Mouse (Mus musculus) C2C12 (cell line): ENCODE measurements around the gene Gigyf1.

ENCODE experiments used
- CTCF ChIP-seq: IDR thresholded peaks from one replicate; pipeline ENCODE4 v1.5.1; 2011; ENCODE audit not compliant: control insufficient read depth, insufficient read depth, insufficient read length
- MAX ChIP-seq: IDR thresholded peaks from one replicate; pipeline ENCODE4 v1.6.1; 2011; ENCODE audit warnings: mild to moderate bottlenecking, control low read depth
- MYOG ChIP-seq: IDR thresholded peaks from one replicate; pipeline ENCODE4 v1.6.1; 2011; ENCODE audit not compliant: control insufficient read depth, insufficient read length; ENCODE audit errors: extremely low read depth
- USF1 ChIP-seq: IDR thresholded peaks from one replicate; pipeline ENCODE4 v1.6.1; 2011; ENCODE audit warnings: low read depth, mild to moderate bottlenecking, control low read depth, moderate library complexity

- TF ChIP-seq MYOG (no peak), CTCF (no peak), MAX (no peak), USF1 (no peak)
Measured at GRCm38 (mm10) chr5:137570691-137571586, 52.6 kb downstream of the Gigyf1 start.
